Mouse (Mus musculus) layer of hippocampus, adult 2 months (tissue): ENCODE data around the gene Adap1. TPM values are rescaled to one million over a fixed set of nuclear protein-coding genes. Genes with fewer than 3 reads are reported as not detected.

Experiments used
- DNase-seq, 2 experiments: peaks; one replicate each; pipeline ENCODE4 v3.0.0; 2022; ENCODE audit warnings: low spot score in 2 of 2
- H3K27ac ChIP-seq: fragments of 200-600 bp; 2 replicates; pipeline ENCODE4 v1.8.1; 2022
- H3K4me3 ChIP-seq: fragments of 200-600 bp; 2 replicates; pipeline ENCODE4 v1.8.1; 2022; ENCODE audit warnings: mild to moderate bottlenecking
- CTCF ChIP-seq: fragments of 200-600 bp; conservative IDR thresholded peaks from 2 replicates; pipeline ENCODE4 v1.8.1; 2022; ENCODE audit warnings: antibody characterized with exemption, mild to moderate bottlenecking, moderate library complexity
- total RNA-seq, 2 experiments: library from RNA; stranded (reverse); gene quantifications; 2 replicates each; pipeline ENCODE4 v1.2.3; 2021

Adap1 gene
- total RNA-seq, 2 experiments from 2014 or later, result 162 to 171 TPM

DNA sequence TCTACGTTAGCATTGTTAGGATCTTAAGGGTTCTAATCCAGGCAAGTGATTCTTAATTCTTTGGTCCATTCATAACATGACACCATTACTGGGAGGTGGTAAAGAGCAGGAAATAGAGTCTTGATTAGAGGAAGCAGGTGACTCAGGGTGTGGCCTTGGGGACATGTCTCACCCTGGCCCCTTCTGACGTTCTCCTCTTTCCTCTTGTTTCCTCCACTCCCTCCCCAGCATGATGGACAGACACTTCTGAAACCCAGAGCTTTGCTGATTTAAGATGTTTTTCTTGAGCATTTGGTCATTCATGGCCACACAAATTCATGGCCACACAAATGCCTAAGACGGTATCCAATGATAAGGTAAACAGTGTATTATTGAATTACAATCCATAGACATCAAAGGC is 15.5 kb downstream of the Adap1 start:
- H3K4me3 ChIP-seq, result no peak overlapping the region
- no peak overlapping the region for H3K27ac ChIP-seq
- TF ChIP-seq CTCF, result no peak
- no peak for DNase-seq

DNA sequence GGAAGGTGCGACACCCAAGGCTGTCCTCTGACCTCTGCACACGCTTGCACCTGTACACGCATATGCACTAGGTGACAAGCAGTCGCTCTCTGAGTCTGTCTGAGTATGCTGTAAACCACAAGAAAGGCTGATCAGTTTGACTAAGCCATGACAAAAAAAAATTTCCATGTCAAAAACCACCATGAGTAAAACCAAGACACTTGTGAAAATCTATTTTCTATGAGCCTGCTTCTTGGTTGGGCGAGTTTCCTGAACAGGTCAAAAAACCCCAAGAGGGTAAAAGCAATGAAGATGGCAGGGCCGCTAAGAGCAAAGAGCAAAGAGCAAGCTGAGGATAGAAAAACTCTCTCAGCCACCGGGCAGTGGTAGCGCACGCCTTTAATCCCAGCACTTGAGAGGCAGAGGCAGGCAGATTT is 21.8 kb downstream of the Adap1 start:
- TF ChIP-seq CTCF, result no peak
- DNase-seq, result no peak
- peak overlapping the region; percentile 23; the same call in 1 of the 2 replicates for H3K27ac ChIP-seq
- no peak overlapping the region for H3K4me3 ChIP-seq

DNA sequence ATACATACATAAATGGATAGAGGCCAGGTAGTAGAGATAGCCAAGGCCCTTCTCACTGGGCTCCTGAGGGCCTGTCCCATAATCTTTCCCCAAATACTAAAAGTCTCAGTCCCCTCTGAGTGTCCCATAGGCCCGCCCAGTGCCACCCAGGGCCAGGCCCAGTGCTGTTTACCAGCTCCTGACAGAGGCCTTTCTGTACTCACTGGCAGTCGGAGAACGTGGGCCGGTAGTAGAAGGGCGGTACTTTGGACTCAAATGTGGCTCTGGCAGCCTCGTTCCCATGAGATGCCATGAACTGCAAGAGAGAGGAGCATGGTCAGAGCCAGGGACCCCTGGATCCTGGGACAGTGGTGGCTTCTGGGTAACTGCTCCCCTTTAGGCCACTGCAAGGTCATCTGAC is 23.3 kb downstream of the Adap1 start:
- Histone ChIP-seq H3K4me3 (no peak overlapping the region), H3K27ac (peak overlapping the region; percentile 86)
- no peak for TF ChIP-seq CTCF
- DNase-seq, result peak in 1 of 2 experiments; percentile 46

DNA sequence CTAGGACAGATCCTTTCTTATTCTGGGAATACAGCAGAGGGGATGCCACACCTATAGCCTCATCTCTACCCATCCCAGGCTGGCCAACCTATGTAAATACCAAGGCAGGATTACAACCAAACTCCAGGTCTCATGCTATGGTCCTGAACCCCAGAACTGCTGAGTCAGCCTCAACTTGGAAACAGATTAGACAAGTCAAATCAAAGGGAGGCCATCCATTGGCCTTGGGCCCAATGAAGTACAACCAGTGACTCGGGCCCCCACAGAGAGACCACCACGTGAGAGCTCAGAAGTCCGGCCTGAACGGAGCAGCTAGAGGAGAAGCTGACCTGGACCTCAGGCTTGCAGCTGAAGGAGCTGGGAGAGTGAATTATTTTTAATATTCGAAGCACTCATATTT is 27.7 kb downstream of the Adap1 start:
- no peak for DNase-seq
- Histone ChIP-seq H3K4me3 (no peak overlapping the region), H3K27ac (no peak overlapping the region)
- TF ChIP-seq CTCF, result no peak

DNA sequence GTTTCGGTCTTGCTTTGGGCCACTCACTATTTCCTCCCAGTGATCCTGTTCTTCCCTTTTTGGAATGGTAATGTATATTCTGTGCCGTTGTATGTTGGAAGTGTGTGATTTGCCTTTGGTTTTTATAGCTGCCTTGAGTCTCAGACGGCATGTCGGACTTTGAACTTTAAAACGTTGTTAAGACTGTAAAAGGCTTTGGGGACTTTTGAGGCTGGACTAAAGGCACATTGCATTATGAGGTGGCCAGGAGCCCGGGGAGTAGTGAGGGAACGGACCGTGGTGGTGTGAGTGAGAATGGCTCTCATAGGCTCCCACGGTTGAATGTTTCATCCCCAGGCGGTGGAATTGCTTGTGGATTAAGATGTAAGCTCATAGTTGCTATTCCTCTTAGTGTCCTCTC is 28.3 kb downstream of the Adap1 start:
- no peak overlapping the region for H3K27ac ChIP-seq
- TF ChIP-seq CTCF, result no peak

DNA sequence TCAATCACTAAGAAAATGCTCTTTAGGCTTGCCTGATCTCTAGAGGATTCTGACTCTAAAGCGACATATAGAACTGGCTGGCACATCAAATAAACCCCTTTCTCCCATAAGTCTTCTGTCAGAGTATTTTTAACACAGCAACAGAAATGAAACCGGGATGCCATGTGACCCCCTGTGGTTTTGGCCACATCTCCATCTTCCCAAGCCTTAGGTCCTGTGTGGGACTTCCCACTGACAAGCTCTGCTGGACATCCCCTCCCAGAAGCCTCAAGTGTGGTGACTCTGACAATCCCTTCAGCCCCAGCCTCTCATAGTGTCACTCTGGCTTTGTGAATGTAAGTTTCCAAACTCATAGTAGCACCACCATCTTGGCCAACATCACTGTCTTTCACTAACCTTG is 31.3 kb downstream of the Adap1 start:
- H3K27ac ChIP-seq, result no peak overlapping the region
- H3K4me3 ChIP-seq, result no peak overlapping the region
- no peak for TF ChIP-seq CTCF
- DNase-seq, result no peak

More for the DNA sequence above, 28.3 kb downstream of the Adap1 start:
- H3K4me3 ChIP-seq, result no peak overlapping the region
- DNase-seq, result no peak

DNA sequence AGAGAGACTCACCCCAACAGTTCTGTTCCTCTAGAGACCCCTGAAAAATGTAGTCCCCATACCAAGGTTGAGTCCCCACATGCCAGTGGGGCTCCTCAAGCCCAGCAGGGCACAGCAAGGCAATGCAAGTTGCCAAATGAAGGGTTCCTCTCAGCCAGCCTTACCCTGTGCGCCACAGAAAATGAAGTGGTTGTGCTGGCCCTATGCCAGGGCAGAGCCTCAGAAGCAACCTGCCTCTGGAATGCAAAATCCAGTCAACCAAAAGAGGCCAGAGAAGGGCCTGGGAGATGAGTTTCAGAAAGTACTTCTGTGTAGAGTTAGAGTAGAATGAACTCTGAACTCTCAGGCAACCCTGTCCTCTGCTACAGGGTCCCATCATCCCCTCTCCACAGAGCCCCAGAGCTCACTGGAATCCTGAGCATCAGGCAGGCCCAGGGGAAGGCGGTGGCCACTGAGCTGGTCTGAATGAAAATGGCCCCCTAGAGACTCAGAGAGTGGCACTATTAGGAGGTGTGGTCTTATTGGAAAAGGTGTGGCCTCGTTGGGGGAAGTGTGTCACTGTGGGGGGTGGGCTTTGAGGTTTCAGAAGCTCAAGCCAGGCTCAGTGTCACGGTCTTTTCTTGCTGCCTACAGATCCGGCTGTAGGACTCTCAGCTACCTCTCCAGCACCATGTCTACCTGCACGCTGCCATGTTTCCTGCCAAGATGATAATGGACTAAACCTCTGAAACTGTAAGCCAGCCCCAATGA is 33.4 kb downstream of the Adap1 start:
- no peak for DNase-seq
- Histone ChIP-seq H3K4me3 (no peak overlapping the region), H3K27ac (no peak overlapping the region)
- TF ChIP-seq CTCF, result no peak

DNA sequence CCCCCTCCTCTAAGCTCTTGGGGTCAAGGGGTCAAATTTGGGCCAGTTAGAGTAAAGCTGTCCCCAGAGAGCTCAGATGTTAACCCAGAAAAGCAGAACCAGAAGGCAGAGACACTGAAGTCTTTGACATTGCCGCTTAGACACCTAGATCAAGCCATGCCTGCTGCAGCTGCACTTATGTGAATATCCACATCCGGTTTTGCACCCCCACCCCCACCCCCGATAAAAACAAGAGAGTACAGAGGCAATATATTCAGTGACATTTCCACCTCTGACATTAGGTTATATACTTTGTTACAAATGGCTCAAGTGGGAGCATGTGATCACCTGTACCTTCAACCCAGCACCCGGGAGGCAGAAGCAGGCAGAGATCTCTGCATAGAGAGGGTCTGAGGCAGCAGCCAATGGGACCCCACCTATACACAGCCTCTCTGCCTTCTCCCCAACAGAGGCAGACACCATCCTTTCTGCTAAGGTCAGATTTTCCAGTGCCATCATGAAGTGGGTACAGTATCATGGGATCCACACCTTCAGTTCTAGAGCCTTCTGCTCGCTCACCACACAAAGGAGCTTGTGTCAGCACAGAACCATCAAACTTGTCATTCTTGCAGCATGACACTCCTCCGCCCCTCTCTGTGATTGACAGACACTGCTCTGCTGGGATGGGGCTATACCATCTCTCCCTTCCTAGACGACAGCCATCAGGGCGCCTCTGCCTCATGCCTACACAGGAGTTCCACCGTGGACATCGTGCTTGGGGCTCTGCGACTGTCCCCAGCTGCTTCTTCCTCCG is 34.8 kb downstream of the Adap1 start:
- no peak for TF ChIP-seq CTCF
- DNase-seq, result no peak
- no peak overlapping the region for H3K4me3 ChIP-seq
- H3K27ac ChIP-seq, result no peak overlapping the region

DNA sequence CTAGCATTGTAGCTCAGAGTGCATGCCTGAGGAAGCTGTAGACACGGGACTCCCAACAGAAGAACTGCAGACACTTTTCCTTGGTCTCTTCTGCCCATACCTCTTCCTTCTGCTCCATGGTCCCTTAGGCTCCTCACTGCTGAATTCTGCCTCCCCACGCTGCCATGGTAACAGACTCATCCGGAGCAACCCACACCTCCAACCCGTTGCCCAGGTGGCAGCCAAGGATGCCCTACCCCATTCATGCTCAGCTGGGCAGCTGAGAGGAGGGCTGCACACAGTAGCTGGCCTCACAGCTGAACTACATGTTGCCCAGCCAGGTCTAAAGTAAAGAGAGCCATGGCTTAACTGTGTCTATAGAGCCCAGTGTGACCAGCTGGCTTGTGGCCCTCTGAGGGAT is 36.8 kb downstream of the Adap1 start:
- no peak overlapping the region for H3K4me3 ChIP-seq
- TF ChIP-seq CTCF, result no peak

DNA sequence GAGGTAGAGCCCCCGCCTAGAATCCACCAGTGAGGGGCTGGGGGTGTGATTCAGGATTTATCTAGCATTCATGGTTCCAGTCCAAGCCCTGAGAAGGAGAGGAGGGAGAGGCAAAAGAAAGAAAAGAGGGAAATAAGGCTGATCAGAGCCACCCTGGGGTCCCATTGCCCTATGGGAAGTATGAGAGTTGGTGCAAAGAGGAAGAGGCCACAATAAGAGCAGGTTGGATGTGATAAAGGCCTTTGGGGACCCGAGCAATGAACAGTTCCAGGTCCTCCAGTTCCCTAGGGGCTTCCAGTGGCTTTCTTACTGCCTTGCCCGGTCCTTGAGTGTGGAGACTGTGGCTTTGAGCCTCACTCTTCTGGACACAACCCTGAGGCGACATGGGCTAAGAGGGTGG is 37.6 kb downstream of the Adap1 start:
- H3K27ac ChIP-seq, result peak overlapping the region; percentile 8; the same call in 1 of the 2 replicates
- no peak for TF ChIP-seq CTCF
- H3K4me3 ChIP-seq, result no peak overlapping the region
- DNase-seq, result no peak

More for the DNA sequence above, 36.8 kb downstream of the Adap1 start:
- DNase-seq, result no peak
- H3K27ac ChIP-seq, result peak overlapping the region; percentile 8; the same call in 1 of the 2 replicates

DNA sequence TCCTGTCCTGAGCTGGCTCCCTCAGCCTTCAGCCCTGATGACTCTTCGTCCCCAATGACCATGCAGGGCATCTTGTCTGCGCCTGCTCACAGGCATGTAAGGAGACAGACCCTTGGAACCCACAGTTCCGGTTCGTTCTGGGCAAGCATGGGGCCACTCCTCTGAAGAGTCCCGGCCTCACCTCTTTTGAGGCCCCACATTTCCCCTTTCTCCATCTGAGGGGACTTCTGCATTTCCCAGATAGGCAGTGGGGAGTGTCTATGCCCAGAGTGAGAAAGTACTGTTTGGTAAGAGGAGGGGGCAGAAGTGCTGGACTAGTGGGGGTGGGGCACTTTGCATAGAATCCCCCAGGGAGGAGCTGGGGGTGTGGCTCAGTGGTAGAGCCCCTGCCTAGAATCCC is 38.3 kb downstream of the Adap1 start:
- no peak for DNase-seq
- Histone ChIP-seq H3K4me3 (no peak overlapping the region), H3K27ac (peak overlapping the region; percentile 84)
- TF ChIP-seq CTCF, result no peak

DNA sequence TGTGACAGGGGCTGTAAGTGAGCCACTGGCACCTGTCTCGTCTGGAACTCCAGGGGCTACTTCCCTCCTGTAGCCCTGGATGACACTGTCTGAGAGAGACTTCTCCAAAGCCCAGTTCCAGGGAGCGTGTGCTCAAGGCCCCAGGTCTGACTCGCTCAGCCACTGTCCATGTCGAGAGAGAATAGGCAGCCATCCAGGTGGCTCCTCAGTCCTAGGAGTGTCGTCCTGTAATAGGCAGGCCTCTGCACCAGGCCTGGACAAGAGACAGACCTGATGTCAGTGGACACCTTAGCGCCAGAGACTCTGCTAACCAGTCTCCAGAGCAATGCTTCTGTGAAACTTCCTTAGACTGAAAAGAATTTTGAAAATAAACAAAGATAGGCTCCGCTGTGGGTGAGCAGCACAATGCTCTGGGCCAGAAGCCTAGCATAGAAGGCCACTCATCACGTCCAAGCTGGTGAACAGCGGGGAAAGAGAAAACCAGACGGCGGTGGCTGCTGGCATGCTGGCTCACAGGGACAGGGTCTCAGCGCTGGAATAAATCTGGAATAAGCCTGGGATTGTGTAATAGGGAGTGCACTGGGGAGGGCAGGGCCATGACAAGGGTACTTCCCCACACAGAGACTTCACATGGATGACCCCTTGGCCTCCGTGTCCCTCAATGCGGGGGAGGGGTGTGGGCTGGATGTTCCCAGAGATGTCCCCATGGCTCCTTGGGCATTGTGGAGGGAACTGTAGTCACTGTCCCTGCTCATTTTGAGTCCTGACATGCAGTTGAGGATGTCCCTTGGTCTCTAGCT is 39.1 kb downstream of the Adap1 start:
- no peak for DNase-seq
- no peak overlapping the region for H3K4me3 ChIP-seq
- peak overlapping the region; percentile 84 for H3K27ac ChIP-seq
- TF ChIP-seq CTCF, result no peak
